Mouse (Mus musculus): ENCODE measurements around the gene Snx32.

Snx32 gene

GRCm38 (mm10) chr19:5455568-5455967 lies 54.8 kb downstream of the Snx32 start:
- no peak for DNase-seq

- no peak for DNase-seq
Observed at GRCm38 (mm10) chr19:5455037-5455436, 55.3 kb downstream of the Snx32 start.

GRCm38 (mm10) chr19:5451766-5452165 lies 58.6 kb downstream of the Snx32 start:
- no peak for DNase-seq

GRCm38 (mm10) chr19:5449673-5450072 lies 60.7 kb downstream of the Snx32 start:
- no peak for DNase-seq

GRCm38 (mm10) chr19:5448354-5449150 lies 61.8 kb downstream of the Snx32 start:
- DNase-seq: no peak

GRCm38 (mm10) chr19:5447515-5448353 lies 62.6 kb downstream of the Snx32 start, which contains the start of gene Fosl1:
Gene Fosl1 (plus strand): TSS chr19:5447547.
- peak; percentile 68 for DNase-seq

GRCm38 (mm10) chr19:5445747-5446146 lies 64.6 kb downstream of the Snx32 start:
- no peak for DNase-seq

GRCm38 (mm10) chr19:5444954-5445353 lies 65.4 kb downstream of the Snx32 start:
- no peak for DNase-seq

GRCm38 (mm10) chr19:5444371-5444908 lies 65.9 kb downstream of the Snx32 start:
- DNase-seq: no peak
